Mouse (Mus musculus) E14TG2a.4 (cell line): ENCODE measurements around the gene Gfod2.

ENCODE experiments used
- CTCF ChIP-seq: conservative IDR thresholded peaks from 2 replicates; pipeline ENCODE4 v1.5.1; 2014; ENCODE audit warnings: low read length
- POU5F1 ChIP-seq: IDR thresholded peaks from 2 replicates; pipeline ENCODE4 v1.6.1; 2014; ENCODE audit warnings: low read length, borderline replicate concordance

DNA sequence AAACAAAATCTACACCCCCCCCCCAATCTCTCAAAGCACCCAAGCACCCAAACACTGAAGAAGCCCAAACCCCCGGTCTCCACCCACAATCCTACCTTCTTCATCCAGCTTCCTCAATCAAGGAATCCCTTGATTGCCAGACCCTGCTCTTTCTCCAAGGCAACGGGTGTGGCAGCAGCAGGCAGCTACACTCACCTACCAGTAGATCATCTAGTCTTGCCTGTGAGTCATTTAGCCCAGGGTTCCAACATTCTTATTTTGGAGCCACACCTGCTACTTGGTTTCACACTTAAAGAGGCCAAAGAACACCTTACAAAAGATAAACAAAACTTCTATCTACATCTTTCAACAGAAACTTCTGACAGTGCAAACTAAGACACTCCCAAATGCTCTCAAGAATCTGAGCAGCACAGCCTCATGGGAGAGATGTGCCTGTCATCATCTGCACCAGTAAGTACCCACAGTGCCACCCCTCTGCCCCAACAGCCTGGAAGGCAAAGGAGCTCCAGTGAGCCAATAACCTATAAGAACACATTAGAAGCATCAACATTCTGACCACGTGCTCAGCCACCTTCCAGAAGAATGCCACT, 35.6 kb upstream of the Gfod2 start:
- no peak for TF ChIP-seq CTCF
- no peak for TF ChIP-seq POU5F1
